Mouse (Mus musculus) ES-Bruce4 (cell line): ENCODE measurements around the gene BC028528.

Experiments used
- CTCF ChIP-seq: IDR thresholded peaks from one replicate; pipeline ENCODE4 v1.8.1; 2011; ENCODE audit warnings: low read depth, low read length
- EP300 ChIP-seq: IDR thresholded peaks from 2 replicates; pipeline ENCODE4 v1.6.1; 2011; ENCODE audit warnings: low read depth, low read length; ENCODE audit not compliant: insufficient read depth
- POLR2A ChIP-seq: IDR thresholded peaks from one replicate; pipeline ENCODE4 v1.8.1; 2011; ENCODE audit warnings: low read length; ENCODE audit not compliant: insufficient read depth

DNA sequence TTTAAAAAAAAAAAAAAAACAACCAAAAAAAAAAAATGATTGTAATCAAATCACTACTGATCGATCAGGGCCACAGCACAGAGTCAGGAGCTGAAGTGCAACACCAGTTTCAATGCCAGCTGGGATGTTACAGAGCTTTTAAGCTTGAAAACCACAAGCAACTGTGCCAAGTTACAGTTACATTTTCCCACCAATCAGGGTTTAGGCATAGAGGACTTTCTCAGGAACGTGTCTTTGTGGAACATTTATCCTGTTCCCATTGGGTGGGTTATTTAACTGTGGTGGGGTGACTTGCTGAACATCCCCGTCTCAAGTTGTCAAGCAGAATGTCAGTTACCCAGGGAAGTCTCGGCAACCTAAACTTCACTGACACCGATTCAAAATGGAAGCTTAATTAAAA is 33.3 kb upstream of the BC028528 start:
- no peak for TF ChIP-seq EP300
- TF ChIP-seq POLR2A = no peak
- no peak for TF ChIP-seq CTCF
